Mouse (Mus musculus) erythroblast, embryonic 14.5 days (primary cell): ENCODE measurements around the gene Hoxd13.

Experiments
- GATA1 ChIP-seq: IDR thresholded peaks from 2 replicates; pipeline ENCODE4 v1.6.1; 2012; ENCODE audit warnings: low read length, inconsistent platforms, mixed read lengths
- TAL1 ChIP-seq: IDR thresholded peaks from 3 replicates; pipeline ENCODE4 v1.6.1; 2012; ENCODE audit warnings: low read length, inconsistent platforms, mixed read lengths

DNA sequence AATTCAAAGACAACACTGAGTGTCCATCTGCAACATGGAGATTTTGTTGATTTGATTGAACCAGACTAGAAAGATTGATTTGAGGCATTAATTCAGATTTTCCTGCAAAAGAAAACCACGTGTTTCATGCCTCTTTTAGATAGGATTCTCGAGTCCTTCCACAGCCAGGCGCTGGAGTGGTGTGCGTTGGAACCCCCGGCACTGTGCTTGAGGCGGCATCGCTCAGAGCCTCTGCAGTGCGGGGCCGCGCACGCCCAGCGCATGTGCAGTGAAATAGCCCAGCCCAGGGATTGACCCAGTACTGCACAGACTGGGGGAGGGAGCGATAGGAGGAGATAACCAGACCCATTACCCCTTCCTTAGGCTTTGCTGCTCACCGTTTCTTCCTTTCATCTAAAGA, 46.8 kb downstream of the Hoxd13 start:
- no peak for TF ChIP-seq GATA1
- TF ChIP-seq TAL1, result no peak
